Mouse (Mus musculus) small intestine, adult 2 months (tissue): ENCODE results near the gene Sh2d6.

Experiments
- CTCF ChIP-seq: fragments of 200-500 bp; IDR thresholded peaks from 2 replicates; pipeline ENCODE4 v1.5.1; 2012; ENCODE audit warnings: low read depth, mild to moderate bottlenecking, control low read depth, inconsistent platforms, low read length, moderate library complexity, mixed read lengths; ENCODE audit not compliant: insufficient replicate concordance, insufficient read length; ENCODE audit errors: extremely low read depth
- POLR2A ChIP-seq: fragments of 200-500 bp; IDR thresholded peaks from 2 replicates; pipeline ENCODE4 v1.6.1; 2012; ENCODE audit warnings: low read depth, mild to moderate bottlenecking, control low read depth, inconsistent platforms, low read length, moderate library complexity

DNA sequence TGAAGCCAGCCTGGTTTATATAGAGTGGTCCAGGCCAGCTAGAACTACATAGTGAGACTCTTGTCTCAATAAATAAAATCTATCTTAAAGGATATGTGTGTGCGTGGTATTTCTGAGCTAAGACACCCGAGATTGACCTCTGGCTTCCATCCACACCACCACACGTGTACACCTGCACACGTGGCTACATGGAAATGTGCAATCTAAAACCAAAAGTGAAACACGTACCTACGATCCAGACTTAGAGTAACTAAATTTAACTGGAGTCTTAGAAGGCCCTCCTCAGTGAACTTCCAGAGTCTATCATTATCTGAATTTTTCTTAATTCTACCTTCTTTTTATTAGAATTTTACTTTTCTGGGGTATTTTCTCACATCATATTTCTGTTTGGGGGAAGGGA, 35.2 kb downstream of the Sh2d6 start:
- TF ChIP-seq CTCF = no peak
- TF ChIP-seq POLR2A = no peak
